Mouse (Mus musculus) CD4-positive helper T cell, adult 2 months (primary cell): ENCODE measurements around the gene Slc37a1.

Experiments used
- DNase-seq: peaks from one replicate; pipeline ENCODE4 v3.0.0-alpha.2; 2012; ENCODE audit warnings: low read depth, missing footprints, low spot score

Slc37a1 gene

DNA sequence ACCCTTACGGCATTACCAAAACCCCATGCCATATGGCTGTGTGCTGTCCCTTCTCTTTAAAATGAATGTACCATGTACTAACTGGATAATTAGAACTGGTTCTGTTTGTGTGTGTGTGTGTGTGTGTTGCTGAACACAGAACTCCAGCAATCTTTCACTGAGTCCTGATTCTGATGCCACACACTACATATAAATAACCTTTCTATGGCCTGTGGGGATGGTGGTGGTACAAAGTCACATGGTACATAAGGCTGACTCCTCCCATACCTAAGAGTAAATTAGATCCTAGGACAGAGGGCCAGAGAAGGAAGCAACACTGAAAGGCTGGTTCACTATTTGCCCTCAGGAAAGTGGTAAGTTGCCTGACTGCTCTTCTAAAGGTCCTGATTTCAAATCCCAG lies at the start of gene Slc37a1:
TSS of gene Slc37a1 (plus strand) at position 301 of the 400 bp plus-strand sequence.
- DNase-seq: no peak

DNA sequence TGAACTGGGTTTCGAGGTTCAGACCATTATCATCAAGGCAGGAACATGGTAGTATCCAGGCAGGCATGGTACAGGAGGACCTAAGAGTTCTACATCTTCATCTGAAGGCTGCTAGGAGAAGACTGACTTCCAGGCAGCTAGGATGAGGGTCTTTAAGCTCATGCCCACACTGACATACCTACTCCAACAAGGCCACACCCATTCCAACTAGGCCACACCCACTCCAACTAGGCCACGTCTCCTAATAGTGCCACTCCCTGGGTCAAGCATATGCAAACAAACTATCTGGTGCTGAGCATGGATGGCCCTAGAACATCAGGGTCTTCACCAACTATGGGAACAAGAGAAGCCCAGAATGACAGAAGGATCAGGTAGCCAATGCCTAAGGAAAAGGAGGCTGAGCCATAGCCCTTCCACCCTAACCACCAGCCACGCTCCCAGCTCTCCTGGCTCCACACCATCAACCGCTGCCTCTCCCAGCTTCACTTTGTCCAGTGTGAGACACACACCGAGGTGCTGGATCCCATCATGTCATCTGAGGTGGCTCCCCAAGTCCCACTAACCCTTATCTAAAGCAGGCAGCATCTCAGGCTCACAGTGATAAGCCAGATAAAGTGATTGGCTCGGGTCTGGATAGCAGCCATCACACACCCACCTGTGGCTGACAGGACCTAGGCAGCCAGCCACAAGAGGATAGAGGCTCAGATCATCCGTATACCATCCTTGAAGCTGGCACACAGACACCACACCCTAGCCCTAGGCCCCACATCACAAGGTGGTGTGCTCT lies 48.2 kb upstream of the Slc37a1 start:
- no peak for DNase-seq

DNA sequence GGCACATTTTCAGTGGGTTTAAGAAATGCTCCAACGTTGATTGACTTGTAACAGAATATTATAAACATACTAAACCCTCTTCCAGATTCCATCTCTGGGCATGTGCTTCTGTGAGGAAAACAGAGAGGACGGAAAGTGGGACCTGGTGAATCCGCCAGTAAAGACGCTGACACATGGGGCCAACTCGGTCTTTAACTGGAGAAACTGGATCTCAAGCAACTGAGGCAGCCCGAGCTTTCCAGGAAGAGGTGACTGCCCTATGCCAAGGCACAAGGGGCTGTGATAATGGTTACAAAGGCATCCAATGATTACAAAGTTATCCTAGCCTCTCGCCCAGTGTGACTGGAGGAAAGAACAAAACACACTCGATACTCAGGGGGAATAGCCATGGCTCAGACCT lies 45.4 kb upstream of the Slc37a1 start:
- DNase-seq: no peak

DNA sequence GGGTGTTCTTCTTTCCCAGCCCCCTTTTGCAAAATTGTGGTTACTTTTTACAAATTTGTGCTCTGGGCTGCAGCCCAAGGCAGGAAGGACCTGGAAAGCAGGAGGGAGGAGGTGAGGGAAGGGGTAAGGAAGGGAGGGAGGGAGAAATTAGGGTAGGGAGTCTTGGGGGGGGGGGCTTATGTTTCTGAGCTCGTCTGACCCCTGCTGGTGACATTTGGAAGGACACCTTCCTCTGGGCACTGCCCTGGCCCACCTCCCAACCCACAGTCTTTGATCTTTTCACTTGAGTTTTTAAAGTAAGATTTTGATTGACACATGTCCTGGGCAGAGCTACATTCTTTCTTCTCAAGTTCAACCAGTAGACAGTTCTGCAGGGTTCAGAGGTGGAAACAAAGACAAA lies 43.8 kb upstream of the Slc37a1 start:
- DNase-seq: peak; percentile 51

DNA sequence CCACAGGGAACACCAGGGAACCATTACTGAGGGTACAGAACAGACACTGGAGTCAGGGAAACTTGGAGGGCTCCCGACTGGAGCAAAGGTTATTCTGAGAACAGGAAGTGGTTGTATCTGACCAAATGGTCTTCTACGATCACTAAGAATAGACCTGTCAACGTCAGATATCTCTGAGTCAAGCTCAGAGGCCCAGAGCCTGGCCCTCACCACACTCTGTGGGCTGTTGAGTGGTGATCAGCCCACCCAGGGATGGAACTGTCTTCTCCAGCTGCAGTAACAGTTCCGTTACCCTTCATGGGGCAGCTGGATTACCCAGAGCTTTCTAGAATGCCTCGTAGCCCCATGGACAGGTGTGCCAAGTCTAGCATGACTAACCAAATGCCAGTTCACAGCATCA lies 41.3 kb upstream of the Slc37a1 start:
- no peak for DNase-seq

DNA sequence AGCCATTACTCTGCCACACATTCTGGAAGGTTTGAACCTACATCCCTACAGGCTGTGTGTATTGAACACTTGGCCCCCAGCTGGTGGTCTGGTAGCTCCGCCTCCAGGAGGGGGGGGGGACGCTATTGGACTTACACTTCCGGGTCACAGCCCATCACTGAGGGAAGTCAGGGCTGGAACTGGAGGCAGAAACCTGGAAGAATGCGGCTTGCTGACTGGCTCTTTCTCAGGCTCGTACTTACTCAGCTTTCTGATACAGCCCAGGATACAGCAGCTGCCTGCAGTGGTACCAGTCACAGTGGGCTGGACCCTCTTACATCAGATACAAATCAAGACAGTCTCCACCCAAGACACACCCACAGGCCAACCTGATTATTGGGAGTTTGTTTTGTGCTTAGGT lies 39.4 kb upstream of the Slc37a1 start:
- no peak for DNase-seq

DNA sequence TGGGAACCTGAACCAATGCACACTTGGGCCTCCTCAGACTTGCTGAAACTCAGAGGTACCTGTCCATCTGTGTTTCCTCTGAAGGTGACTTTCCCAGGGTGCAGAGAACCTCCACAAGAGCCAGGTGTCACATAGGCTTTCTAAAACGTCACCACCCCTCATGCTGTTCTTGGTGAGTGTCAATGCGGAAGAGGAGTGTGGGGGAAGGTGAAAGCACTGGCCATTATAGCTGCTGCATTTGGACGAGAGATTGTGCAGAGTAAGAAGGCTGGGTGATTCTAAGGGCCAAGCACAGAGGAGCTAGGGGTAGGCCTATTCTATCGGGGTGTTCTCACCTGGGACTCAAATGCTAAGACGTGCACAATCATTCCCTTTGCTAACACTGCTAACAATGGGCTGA lies 32.6 kb upstream of the Slc37a1 start:
- DNase-seq: no peak

DNA sequence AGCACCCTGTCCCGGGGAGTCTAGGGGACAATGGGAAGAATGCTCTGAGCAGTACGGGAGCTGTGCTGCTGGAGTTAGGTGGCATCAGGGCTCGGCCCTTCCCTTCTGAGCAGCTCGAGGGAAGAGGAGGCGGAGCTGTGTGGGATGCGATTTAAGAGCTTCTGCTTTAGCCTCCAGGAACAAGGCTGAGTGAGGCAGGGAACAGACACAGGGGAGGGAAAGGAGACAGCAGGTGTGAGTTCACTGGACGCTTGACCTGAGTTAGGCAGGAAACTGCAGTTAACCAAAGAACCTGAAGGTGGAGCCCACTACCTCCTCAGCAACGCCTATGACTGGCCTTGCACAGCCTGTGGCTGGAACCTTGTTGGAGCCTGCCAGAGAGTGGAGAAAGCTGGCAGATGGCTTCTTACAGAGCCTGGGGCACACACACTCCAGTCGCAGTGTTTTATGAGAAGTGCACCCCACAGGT lies 32.1 kb upstream of the Slc37a1 start:
- DNase-seq: peak; percentile 53

DNA sequence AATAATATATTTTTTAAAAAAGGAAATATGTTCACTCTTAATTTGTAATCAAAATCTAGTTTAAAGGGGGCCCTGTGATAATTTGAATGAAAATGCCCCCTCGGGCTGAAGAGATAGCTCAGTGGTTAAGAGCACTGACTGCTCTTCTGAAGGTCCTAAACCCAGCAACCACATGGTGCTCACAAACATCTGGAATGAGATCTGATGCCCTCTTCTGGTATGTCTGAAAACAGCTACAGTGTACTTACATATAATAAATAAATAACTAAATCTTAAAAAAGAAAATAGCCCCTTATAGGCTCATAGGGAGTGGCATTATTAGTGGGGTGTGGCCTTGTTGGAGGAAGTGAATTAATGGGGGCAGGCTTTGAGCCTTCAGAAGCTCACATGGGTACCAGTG lies 29.4 kb upstream of the Slc37a1 start:
- no peak for DNase-seq

DNA sequence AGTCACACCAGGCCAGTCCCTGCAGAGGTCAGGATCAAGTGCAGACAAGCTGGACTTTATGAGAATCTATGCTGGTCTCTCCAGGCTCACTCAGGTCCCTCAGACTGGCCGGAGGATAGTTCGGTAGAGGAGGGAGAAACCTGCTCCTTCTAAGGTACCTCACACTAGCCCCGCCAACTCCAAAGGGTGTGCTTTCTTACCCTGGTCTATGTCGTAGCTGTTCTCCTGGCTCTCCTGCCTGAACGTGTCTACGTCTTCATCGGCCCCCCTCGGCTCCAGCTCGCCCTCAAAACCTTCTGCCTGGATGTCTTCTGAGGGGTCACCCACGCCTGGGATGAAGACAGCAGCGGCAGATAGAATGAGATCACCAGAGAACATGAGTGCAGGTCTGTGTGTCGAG lies 28.7 kb upstream of the Slc37a1 start:
- DNase-seq: no peak

DNA sequence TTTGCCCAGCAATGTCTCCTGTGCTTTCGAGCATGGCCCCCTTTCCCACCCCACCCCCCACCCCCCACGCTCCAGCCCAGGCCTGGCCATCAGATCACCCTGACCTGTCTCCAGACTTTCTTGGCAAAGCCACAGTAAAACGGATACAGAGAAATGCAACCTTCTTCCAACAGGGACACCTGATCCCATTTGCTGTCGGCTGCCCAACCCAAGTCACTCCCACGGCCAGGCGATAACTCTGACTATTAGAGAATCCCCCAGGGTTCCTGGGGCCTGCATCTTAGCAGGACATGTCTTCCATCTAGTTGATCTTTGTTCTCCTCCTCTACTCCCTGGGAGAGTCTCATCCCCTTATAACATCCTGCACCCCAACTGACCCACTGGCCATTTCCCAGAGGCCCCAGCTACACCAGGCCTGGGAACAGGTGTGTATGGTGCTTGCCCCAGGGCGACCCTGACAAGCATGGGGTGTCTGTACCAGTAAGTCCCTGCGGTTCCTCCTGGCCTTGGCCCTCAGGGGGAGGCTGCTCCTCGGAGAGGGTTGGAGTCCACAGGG lies 28.2 kb upstream of the Slc37a1 start:
- no peak for DNase-seq

DNA sequence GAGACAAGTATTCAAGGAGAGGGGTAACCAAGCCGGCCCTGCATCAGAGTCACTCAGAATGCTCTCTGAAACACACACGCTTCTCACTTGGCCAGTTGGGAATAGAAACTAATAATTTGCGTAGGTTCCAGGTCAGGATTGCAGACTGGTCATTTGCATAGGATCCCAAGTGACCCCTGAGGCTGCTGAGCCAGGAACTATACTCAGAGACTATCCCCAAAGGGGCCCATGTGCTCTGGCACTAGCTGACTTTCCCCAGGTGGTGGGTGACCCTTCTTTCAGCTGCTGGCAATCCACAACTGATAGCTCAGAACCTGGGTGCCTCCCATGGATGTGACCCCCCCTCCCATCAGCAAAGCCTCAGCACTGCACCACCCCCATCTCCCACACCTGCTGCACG lies 27.4 kb upstream of the Slc37a1 start:
- no peak for DNase-seq

DNA sequence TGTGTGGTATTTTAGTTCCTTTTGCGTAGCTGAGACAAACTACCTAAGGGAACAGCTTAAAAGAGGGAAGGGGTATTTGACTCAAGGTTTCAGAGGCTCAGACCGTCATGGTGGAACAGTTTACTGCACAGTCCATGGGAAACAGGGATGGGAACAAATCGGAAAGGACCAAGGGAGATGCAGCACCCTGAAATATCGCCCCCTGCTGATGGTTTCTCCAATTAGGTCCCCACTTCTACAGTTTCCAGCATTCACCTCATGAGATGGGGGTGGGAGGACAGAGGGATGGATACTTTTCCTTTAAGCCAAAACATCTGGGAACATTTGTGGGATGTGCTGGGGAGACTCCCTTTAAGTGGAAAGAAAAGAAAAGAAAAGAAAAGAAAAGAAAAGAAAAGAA lies 26.8 kb upstream of the Slc37a1 start:
- DNase-seq: no peak

DNA sequence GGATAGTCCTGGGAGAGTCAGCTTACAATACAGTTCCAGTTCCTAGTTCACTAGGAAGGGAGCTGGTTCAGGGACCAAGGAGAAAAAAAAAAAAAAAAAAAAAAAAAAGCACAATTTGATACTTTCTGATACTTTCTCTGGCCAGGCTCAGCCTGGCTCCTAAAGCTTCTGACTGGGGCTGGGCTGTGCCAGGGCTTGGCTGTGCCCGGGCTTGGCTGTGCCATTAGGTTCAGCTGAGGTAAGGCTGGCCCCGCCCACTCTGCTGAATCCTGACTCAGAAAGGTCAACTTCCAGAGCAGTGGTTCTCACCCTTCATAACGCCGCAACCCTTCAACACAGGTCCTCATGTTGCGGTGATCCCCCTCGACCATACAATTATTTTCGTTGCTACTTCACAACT lies 26.2 kb upstream of the Slc37a1 start:
- no peak for DNase-seq

DNA sequence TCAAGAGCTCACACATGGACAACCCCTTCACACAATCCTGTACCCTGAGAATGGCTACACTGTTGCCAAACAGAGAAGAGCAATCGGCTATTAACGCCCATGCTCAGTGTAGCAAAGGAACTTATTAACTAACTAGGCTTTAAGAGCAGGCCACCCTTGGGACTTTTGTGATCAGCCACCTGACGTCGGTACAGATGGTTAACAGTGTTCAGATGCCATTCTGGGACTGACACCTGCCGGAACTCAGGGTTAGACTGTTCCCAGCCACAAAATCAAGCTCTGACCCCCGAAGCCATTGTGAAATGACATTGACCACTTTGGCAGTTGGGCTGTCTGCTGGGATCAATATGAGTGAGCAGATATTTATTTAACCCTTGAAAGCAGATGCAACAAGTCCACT lies 25.2 kb upstream of the Slc37a1 start:
- DNase-seq: no peak

DNA sequence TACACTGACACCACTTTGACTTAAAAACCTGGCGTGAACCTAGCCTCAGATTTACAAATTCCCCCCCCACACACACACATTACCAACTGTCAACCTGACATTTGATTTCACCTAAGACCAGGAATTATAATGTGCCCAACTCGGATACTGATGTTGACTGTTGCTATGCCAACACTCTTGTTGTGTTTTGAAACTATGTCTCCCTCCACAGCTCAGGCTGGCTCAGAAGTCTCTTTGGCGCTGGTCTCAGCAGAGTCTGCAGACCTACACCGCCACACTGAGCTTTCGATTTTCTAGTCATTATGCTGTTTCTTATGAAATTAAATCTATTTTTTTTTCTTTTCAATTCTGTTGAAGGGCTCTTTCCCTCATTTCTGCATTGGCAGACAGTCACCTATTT lies 23.9 kb upstream of the Slc37a1 start:
- DNase-seq: no peak

DNA sequence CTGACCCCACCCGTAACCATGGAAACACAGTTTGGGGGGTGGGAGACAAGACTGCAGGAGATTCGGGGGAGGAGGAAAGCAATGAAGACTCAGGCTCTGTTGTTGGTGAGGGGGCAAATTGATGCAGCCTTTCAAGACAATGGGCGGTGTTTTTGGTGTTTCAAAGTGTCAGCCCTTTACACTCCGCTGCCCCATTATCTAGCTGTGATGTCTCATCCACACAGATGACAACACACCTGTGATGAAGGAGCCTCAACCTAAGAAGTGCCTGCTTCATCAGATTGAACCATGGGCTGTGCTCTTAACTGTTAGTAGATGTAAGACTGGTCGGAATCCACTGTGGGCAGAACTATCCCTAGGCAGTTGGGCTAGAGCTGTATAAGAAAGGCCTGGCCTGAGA lies 22.8 kb upstream of the Slc37a1 start:
- DNase-seq: no peak

DNA sequence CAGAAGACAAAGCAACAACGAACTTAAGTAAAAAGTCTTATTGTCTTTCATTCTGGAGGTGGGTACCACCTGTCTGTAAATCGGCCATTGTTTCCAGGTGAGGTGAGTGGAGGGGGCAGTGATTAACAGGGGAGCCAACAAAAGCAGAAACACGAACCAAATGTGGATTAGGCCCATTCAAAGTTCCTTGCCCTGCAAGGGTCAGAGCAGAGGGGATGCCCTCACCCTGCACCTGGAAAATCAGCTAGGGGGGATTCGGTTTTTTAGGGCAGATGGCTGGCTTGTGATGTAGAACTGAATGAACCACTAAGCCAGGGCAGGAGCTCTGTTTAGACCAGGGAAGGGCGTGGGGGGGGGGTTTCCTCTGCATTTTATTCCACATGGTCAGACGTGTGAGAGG lies 22.2 kb upstream of the Slc37a1 start:
- DNase-seq: no peak

DNA sequence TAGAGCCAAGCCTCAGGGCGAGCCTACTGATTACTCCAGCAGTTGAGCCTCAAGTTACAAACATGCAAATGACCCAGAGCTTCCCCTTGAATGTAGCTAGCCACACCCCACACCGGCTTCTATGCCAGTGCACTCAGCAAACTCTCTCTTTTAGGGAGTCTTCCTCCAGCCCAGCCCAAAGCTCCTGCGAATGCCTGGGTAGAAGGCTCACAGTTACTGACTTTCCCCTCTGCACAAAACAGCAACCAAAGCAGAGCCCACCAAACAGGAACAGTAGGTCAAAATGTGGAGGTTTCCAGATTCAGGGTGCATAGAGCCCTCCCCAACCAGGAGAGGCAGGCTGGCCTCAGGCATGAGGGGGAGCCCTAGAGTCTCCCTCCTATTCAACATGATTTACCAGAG lies 21.4 kb upstream of the Slc37a1 start:
- no peak for DNase-seq

DNA sequence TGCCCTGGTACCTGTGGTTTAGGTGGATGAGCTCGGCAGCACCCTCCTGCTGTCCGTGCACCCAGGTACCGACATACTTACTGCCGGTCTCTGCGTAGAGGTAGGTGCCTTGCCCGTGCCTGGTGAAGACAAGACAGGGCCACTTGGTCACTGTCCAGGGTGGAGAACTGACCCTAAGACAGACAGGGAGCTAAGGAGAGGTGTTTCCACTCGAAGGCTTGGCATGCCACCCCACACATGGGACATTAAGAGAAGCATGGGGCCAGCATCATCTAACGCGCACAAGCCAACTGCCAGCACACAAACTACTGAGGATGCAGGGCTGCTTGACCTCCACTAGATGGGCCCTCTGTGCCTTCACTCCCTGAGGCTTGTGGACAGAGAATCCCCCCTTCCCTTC lies 20.8 kb upstream of the Slc37a1 start:
- no peak for DNase-seq

DNA sequence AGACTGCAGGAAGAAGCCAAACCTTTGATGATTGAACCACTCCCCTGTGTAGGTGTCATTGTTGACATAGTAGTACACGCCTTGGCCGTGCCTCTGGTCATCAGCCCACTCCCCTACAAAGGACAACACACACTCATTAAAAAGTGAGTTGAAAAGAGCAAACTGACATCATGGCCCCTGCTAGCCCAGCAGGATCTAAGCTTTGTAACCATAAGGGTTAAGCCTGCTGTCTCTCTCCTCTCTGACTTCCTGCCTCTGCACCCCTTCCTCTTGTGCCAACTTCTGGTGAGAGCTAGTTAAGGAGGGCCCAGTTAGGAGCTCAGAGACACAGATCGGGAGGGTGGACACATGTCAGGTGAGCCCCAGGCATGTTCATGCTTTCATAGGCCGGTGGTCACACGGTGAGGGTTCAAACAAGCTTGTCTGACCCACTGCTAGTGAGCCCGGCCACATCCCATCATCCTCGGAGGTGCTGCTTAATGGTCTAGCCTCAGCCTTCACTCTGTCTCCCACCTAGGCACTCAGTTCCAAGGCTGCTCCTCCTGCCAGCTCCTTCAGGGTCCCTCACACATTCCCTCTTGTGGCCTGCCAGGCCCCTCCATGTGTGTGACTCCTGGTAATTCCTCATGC lies 20.2 kb upstream of the Slc37a1 start:
- peak; percentile 23 for DNase-seq

DNA sequence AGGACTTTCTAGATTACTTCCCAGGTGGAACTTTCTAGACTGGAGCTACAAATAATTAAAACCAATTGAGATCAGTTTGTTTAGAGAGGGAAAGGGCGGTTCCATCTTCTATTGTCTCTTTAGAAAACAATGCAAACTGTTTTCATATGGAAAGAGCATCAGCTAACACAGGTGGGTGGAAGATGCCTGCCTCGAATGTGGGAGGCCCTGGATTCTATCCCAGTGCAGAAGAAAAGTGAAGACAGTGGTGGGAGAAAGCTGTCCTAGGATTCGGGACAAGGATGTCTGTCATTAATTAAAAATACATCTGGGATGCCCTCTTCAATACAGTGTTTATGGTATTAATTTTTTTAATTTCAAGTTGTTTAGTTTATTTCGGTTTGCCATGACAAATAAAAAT lies 19.5 kb upstream of the Slc37a1 start:
- no peak for DNase-seq

DNA sequence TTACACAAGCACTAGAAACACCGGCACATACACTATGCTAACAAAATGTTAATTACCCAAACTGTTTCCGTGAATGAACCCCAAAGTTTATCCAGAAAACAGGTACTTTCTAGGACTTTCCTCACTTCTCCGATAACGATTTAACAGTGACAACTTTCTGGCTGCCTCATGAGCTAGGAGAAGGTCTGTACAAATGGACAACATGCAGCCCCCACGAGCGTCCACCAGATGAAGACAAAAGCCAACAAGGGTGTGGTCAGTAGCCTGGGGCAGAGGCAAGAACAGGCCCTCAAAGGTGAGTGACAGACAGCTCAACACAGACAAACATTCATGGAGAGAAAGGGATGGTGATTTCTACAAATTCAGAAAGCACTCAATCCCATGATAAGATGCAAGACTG lies 19.0 kb upstream of the Slc37a1 start:
- no peak for DNase-seq
